Mouse (Mus musculus) kidney, embryonic 14.5 days (tissue): ENCODE data around the gene Myadml2. TPM values are rescaled to one million over a fixed set of nuclear protein-coding genes. Genes with fewer than 3 reads are reported as not detected.

Source experiments
- ATAC-seq: fragments of 200-750 bp; cut with Nextera tagmentation; 2 replicates; pipeline ENCODE4 v1.8.0; 2017; ENCODE audit warnings: moderate number of reproducible peaks, mild to moderate bottlenecking, moderate TSS enrichment, moderate library complexity; ENCODE audit not compliant: low FRiP score, low TSS enrichment
- H3K27ac ChIP-seq: fragments of 300-500 bp; sonication (generic); 2 replicates; pipeline ENCODE4 v1.5.1; 2014; ENCODE audit warnings: low read depth, mild to moderate bottlenecking, low read length, moderate library complexity, mixed read lengths
- H3K27me3 ChIP-seq: fragments of 300-500 bp; sonication (generic); 2 replicates; pipeline ENCODE4 v1.6.1; 2014; ENCODE audit warnings: mild to moderate bottlenecking, low read length; ENCODE audit not compliant: control insufficient read depth, insufficient read depth
- H3K36me3 ChIP-seq: fragments of 300-500 bp; sonication (generic); 2 replicates; pipeline ENCODE4 v1.6.1; 2014; ENCODE audit warnings: low read length, mixed read lengths; ENCODE audit not compliant: control insufficient read depth, insufficient read depth
- H3K4me1 ChIP-seq: fragments of 300-500 bp; sonication (generic); 2 replicates; pipeline ENCODE4 v1.6.1; 2014; ENCODE audit warnings: low read length, mixed read lengths; ENCODE audit not compliant: control insufficient read depth, insufficient read depth
- H3K4me2 ChIP-seq: fragments of 300-500 bp; sonication (generic); replicated peaks from 2 replicates; pipeline ENCODE4 v1.6.1; 2014; ENCODE audit warnings: low read depth, mild to moderate bottlenecking, low read length
- H3K4me3 ChIP-seq: fragments of 300-500 bp; sonication (generic); 2 replicates; pipeline ENCODE4 v1.5.1; 2014; ENCODE audit warnings: mild to moderate bottlenecking, low read length
- H3K9ac ChIP-seq: fragments of 300-500 bp; sonication (generic); 2 replicates; pipeline ENCODE4 v1.6.1; 2014; ENCODE audit warnings: low read depth, mild to moderate bottlenecking, low read length, moderate library complexity
- H3K9me3 ChIP-seq: fragments of 300-500 bp; sonication (generic); 2 replicates; pipeline ENCODE4 v1.6.1; 2016; ENCODE audit warnings: low read length; ENCODE audit not compliant: control insufficient read depth
- WGBS: fragments of 180-500 bp; shearing (Covaris S2); extraction: QIAGEN DNeasy Blood & Tissue Kit; methylation state at CpG from one replicate; pipeline ENCODE4 v1.1.7; 2014; 5-methylcytosine and 5-hydroxymethylcytosine counted together
- polyA plus RNA-seq: library from polyadenylated mRNA; unstranded; fragments of >200 nt; fragmentation: Nextera tagmentation; extraction: Ambion mirVana; gene quantifications from 2 replicates; pipeline ENCODE4 v1.2.1, GENCODE M21; 2014

The Myadml2 gene
- polyA plus RNA-seq, 1 experiment from 2014 or later = not detected

GRCm38 (mm10) chr11:120610477-120611046, 37.4 kb downstream of the Myadml2 start:
- H3K36me3 ChIP-seq = peaks cover 32% of the 10 kb centered on the region; the same call in 1 of the 2 replicates
- H3K9ac ChIP-seq = no peak overlapping the region
- 0 out of 2 replicates have a peak, but pooled peaks cover 5% of the 10 kb centered on the region for H3K27me3 ChIP-seq
- no peaks in the 10 kb centered on the region for H3K9me3 ChIP-seq
- 89% methylated on average over 9 of the region's 9 CpGs for WGBS
- peaks cover 18% of the 10 kb centered on the region; the same call in 1 of the 2 replicates for H3K4me1 ChIP-seq
- H3K4me3 ChIP-seq = no peak overlapping the region
- no peak overlapping the region for H3K27ac ChIP-seq
- no peak overlapping the region for H3K4me2 ChIP-seq
- no peak for ATAC-seq

GRCm38 (mm10) chr11:120609250-120609649, 38.7 kb downstream of the Myadml2 start:
- H3K4me3 ChIP-seq = no peak overlapping the region; the same call in 1 of the 2 replicates
- no peaks in the 10 kb centered on the region for H3K9me3 ChIP-seq
- H3K27me3 ChIP-seq = 0 out of 2 replicates have a peak, but pooled peaks cover 5% of the 10 kb centered on the region
- ATAC-seq = peak; percentile 48; the same call in 1 of the 2 replicates
- 28% methylated on average over 7 of the region's 8 CpGs for WGBS
- peaks cover 38% of the 10 kb centered on the region; the same call in 1 of the 2 replicates for H3K36me3 ChIP-seq
- H3K4me1 ChIP-seq = peaks cover 18% of the 10 kb centered on the region; the same call in 1 of the 2 replicates
- peak overlapping the region; percentile 66 for H3K4me2 ChIP-seq
- H3K9ac ChIP-seq = peak overlapping the region; percentile 59; the same call in 1 of the 2 replicates
- H3K27ac ChIP-seq = no peak overlapping the region

GRCm38 (mm10) chr11:120608241-120609034, 39.5 kb downstream of the Myadml2 start, which contains the start of gene Npb:
TSS of gene Npb (plus strand) at chr11:120608477.
- 3% methylated on average over 45 of the region's 45 CpGs for WGBS
- Histone ChIP-seq H3K9me3 (no peaks in the 10 kb centered on the region), H3K4me2 (peak within 1 kb of the TSS; percentile 66), H3K9ac (peak within 1 kb of the TSS; percentile 59), H3K36me3 (peaks cover 45% of the 10 kb centered on the region), H3K4me1 (peaks cover 18% of the 10 kb centered on the region; the same call in 1 of the 2 replicates), H3K4me3 (peak within 1 kb of the TSS; percentile 35), H3K27me3 (0 out of 2 replicates have a peak, but pooled peaks cover 5% of the 10 kb centered on the region), H3K27ac (no peak within 1 kb of the TSS)
- ATAC-seq = peak; percentile 64

- H3K4me2 ChIP-seq = no peak overlapping the region
- H3K9me3 ChIP-seq = no peaks in the 10 kb centered on the region
- peaks cover 57% of the 10 kb centered on the region for H3K36me3 ChIP-seq
- H3K27ac ChIP-seq = no peak overlapping the region
- no peak overlapping the region for H3K4me3 ChIP-seq
- H3K27me3 ChIP-seq = 0 out of 2 replicates have a peak, but pooled peaks cover 5% of the 10 kb centered on the region
- no peak for ATAC-seq
- WGBS = 78% methylated on average over 4 of the region's 4 CpGs
- peaks cover 18% of the 10 kb centered on the region; the same call in 1 of the 2 replicates for H3K4me1 ChIP-seq
- no peak overlapping the region for H3K9ac ChIP-seq
These were observed 41.2 kb downstream of the Myadml2 start for GRCm38 (mm10) chr11:120606764-120607163.

- Histone ChIP-seq H3K4me2 (no peak overlapping the region), H3K4me1 (peaks cover 18% of the 10 kb centered on the region; the same call in 1 of the 2 replicates), H3K9me3 (no peaks in the 10 kb centered on the region), H3K27me3 (0 out of 2 replicates have a peak, but pooled peaks cover 5% of the 10 kb centered on the region), H3K27ac (no peak overlapping the region), H3K36me3 (peaks cover 53% of the 10 kb centered on the region), H3K4me3 (no peak overlapping the region), H3K9ac (no peak overlapping the region)
- no peak for ATAC-seq
- WGBS = 90% methylated on average over 7 of the region's 7 CpGs
These were observed 42.3 kb downstream of the Myadml2 start for GRCm38 (mm10) chr11:120605667-120606066.

GRCm38 (mm10) chr11:120603545-120603944, 44.4 kb downstream of the Myadml2 start:
- H3K4me3 ChIP-seq = no peak overlapping the region
- peaks cover 19% of the 10 kb centered on the region; the same call in 1 of the 2 replicates for H3K4me1 ChIP-seq
- no peak overlapping the region for H3K27ac ChIP-seq
- 82% methylated on average over 2 of the region's 2 CpGs for WGBS
- H3K27me3 ChIP-seq = no peaks in the 10 kb centered on the region
- H3K9me3 ChIP-seq = no peaks in the 10 kb centered on the region
- H3K4me2 ChIP-seq = no peak overlapping the region
- H3K9ac ChIP-seq = no peak overlapping the region
- no peak for ATAC-seq
- H3K36me3 ChIP-seq = peaks cover 50% of the 10 kb centered on the region

- Histone ChIP-seq H3K4me3 (no peak overlapping the region), H3K9ac (peak overlapping the region; percentile 7; the same call in 1 of the 2 replicates), H3K9me3 (no peaks in the 10 kb centered on the region), H3K36me3 (peaks cover 61% of the 10 kb centered on the region), H3K27ac (no peak overlapping the region), H3K4me1 (peaks cover 22% of the 10 kb centered on the region), H3K27me3 (no peaks in the 10 kb centered on the region), H3K4me2 (no peak overlapping the region)
- 95% methylated on average over 3 of the region's 3 CpGs for WGBS
- no peak for ATAC-seq
These were observed 47.2 kb downstream of the Myadml2 start for GRCm38 (mm10) chr11:120600716-120601115.

- peak overlapping the region; percentile 99 for H3K4me3 ChIP-seq
- peak overlapping the region; percentile 80 for H3K4me2 ChIP-seq
- peak overlapping the region; percentile 100 for H3K9ac ChIP-seq
- peak overlapping the region; percentile 87 for H3K27ac ChIP-seq
- H3K27me3 ChIP-seq = no peaks in the 10 kb centered on the region
- peaks cover 61% of the 10 kb centered on the region for H3K36me3 ChIP-seq
- ATAC-seq = no peak
- peaks cover 22% of the 10 kb centered on the region for H3K4me1 ChIP-seq
- WGBS = 44% methylated on average over 17 of the region's 17 CpGs
- no peaks in the 10 kb centered on the region for H3K9me3 ChIP-seq
These were observed 48.9 kb downstream of the Myadml2 start for GRCm38 (mm10) chr11:120598990-120599549.
